Mouse (Mus musculus) intestine, embryonic 16.5 days (tissue): ENCODE measurements around the gene Casp6. TPM values are rescaled to one million over a fixed set of nuclear protein-coding genes. Genes with fewer than 3 reads are reported as not detected.

ENCODE experiments used
- ATAC-seq: fragments of 200-750 bp; cut with Nextera tagmentation; 2 replicates; pipeline ENCODE4 v1.8.0; 2017; ENCODE audit warnings: moderate TSS enrichment, moderate library complexity
- H3K27ac ChIP-seq: fragments of 300-500 bp; sonication (generic); 2 replicates; pipeline ENCODE4 v1.5.1; 2014; ENCODE audit warnings: mild to moderate bottlenecking, low read length
- H3K27me3 ChIP-seq: fragments of 300-500 bp; sonication (generic); replicated peaks from 2 replicates; pipeline ENCODE4 v1.6.1; 2014; ENCODE audit warnings: low read length, control low read depth, mixed read lengths; ENCODE audit not compliant: control insufficient read depth, insufficient read depth
- H3K36me3 ChIP-seq: fragments of 300-500 bp; sonication (generic); 2 replicates; pipeline ENCODE4 v1.6.1; 2014; ENCODE audit warnings: low read length, control low read depth; ENCODE audit not compliant: control insufficient read depth, insufficient read depth
- H3K4me1 ChIP-seq: fragments of 300-500 bp; sonication (generic); 2 replicates; pipeline ENCODE4 v1.6.1; 2014; ENCODE audit warnings: low read length, control low read depth, mixed read lengths; ENCODE audit not compliant: control insufficient read depth, insufficient read depth
- H3K4me2 ChIP-seq: fragments of 300-500 bp; sonication (generic); 2 replicates; pipeline ENCODE4 v1.6.1; 2014; ENCODE audit warnings: low read depth, low read length, control low read depth
- H3K4me3 ChIP-seq: fragments of 300-500 bp; sonication (generic); 2 replicates; pipeline ENCODE4 v1.5.1; 2014; ENCODE audit warnings: mild to moderate bottlenecking, low read length
- H3K9ac ChIP-seq: fragments of 300-500 bp; sonication (generic); 2 replicates; pipeline ENCODE4 v1.6.1; 2014; ENCODE audit warnings: low read depth, low read length
- H3K9me3 ChIP-seq: fragments of 300-500 bp; sonication (generic); 2 replicates; pipeline ENCODE4 v1.6.1; 2016; ENCODE audit warnings: low read length, control low read depth; ENCODE audit not compliant: control insufficient read depth
- WGBS: fragments of 180-500 bp; shearing (Covaris S2); extraction: QIAGEN DNeasy Blood & Tissue Kit; methylation state at CpG from one replicate; pipeline ENCODE4 v1.1.7; 2014; 5-methylcytosine and 5-hydroxymethylcytosine counted together
- polyA plus RNA-seq: library from polyadenylated mRNA; unstranded; fragments of >200 nt; fragmentation: Nextera tagmentation; extraction: Ambion mirVana; gene quantifications from 2 replicates; pipeline ENCODE4 v1.2.1, GENCODE M21; 2015

Casp6 gene
- polyA plus RNA-seq, 1 experiment from 2014 or later: 179 TPM

DNA sequence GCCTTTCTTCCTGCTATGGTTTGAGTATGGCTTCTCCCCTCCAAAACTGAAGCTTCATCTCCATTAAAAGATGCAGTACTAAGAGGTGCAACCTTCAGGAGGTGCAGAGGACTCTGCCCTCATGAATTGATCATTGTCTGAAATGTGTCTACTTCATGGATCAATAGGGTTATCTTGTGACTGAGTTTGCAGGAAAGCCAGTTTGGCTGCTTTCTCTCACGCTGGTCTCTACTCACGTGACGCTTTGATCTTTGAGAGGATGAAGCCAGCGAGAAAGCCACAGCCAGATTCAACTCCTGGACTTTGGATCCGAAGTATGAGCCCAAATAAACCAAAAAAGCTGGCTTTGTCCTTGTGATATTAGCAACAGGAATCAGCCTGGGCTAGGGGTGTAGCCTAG lies 14.8 kb upstream of the Casp6 start:
- H3K27ac ChIP-seq: peak overlapping the region; percentile 59; the same call in 1 of the 2 replicates
- H3K4me2 ChIP-seq: no peak overlapping the region
- ATAC-seq: peak; percentile 67

DNA sequence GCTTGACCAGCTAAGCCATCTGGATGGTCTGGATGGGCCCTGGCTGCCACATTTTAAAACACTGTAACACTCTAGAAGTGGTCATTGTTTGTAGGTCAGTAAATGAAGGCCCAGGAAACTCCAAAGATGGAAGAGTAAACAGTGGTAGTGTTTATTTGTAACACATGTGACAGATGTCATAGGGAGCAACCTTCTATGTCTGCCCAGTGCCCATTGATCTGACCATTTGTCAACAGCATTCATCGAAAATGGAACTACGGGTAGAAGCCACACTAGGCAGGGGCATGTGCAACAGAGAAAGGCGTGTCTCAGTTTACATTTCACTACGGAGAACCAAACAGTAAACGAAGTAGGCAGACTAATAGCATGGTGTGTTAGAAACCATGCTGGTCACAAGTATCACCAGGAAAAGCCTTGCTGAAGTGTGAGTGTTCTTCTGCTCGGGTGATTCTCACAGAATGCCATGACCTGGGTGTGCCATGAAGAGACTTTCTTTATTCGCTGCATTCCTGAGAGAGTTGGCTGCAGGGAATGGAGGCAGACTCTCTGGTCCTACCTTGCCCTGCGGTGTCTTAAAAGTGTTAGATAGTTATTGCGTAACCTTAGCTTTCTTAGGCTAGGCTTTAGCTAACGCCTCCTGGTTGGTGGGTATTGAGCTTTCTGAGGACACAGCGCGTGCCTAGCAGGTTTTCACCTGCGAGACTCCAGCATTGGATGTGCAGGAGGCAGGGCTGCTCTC lies 13.3 kb upstream of the Casp6 start:
- no peaks in the 10 kb centered on the region for H3K9me3 ChIP-seq
- no peaks in the 10 kb centered on the region for H3K36me3 ChIP-seq
- no peak overlapping the region for H3K9ac ChIP-seq
- peak overlapping the region; percentile 30 for H3K27ac ChIP-seq
- peaks cover 21% of the 10 kb centered on the region for H3K4me1 ChIP-seq
- H3K27me3 ChIP-seq: no peaks in the 10 kb centered on the region
- H3K4me3 ChIP-seq: no peak overlapping the region
- peak; percentile 72 for ATAC-seq
- WGBS: 57% methylated on average over 13 of the region's 13 CpGs
- no peak overlapping the region for H3K4me2 ChIP-seq

More for the DNA sequence above, 14.8 kb upstream of the Casp6 start:
- no peaks in the 10 kb centered on the region for H3K36me3 ChIP-seq
- no peak overlapping the region for H3K9ac ChIP-seq
- 63% methylated on average over 5 of the region's 5 CpGs for WGBS
- H3K4me3 ChIP-seq: no peak overlapping the region
- H3K27me3 ChIP-seq: no peaks in the 10 kb centered on the region
- H3K4me1 ChIP-seq: peaks cover 21% of the 10 kb centered on the region
- H3K9me3 ChIP-seq: no peaks in the 10 kb centered on the region

DNA sequence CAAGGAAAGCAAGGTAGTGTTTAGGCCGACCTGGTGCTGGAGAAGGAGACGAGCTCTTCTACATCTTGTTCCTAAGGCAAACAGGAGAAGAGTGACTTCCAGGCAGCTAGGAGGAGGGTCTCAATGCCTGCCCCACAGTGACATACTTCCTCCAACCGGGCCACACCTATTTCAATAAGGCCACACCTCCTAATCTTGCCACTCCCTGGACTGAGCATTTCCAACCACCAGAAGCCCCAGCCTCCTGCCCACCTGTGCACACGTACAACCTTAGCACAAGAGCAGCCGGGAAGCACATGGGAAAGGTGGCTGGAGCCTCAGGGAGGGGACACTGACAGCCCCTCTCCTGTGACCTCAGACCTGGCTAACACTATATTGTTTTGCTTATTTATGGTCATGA lies 9.2 kb upstream of the Casp6 start:
- no peak overlapping the region for H3K4me2 ChIP-seq
- H3K4me1 ChIP-seq: peaks cover 12% of the 10 kb centered on the region
- H3K9ac ChIP-seq: no peak overlapping the region
- 75% methylated on average over 5 of the region's 5 CpGs for WGBS
- ATAC-seq: no peak
- H3K4me3 ChIP-seq: no peak overlapping the region
- no peaks in the 10 kb centered on the region for H3K36me3 ChIP-seq
- no peak overlapping the region for H3K27ac ChIP-seq
- H3K9me3 ChIP-seq: no peaks in the 10 kb centered on the region
- H3K27me3 ChIP-seq: no peaks in the 10 kb centered on the region

DNA sequence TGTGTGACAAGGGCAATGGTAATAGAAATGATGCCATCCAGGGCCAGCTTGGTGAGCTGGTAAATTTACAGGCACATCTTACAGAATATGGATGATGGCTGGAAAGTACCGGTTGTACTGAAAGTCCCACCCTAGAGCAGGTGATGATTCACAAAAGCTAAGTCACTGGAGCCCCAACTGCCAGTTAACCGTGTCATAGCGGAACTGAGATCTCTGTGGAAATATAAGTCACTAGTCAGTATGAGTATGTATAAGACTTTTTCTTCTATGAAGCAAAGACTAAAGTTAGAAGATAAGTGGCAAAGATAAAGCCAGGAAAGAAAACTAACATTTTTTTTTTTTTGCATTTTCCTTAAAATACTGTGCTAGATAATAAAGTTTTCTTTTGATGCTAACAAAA lies 8.1 kb upstream of the Casp6 start:
- Histone ChIP-seq H3K4me3 (no peak overlapping the region), H3K4me2 (no peak overlapping the region), H3K9ac (no peak overlapping the region), H3K27ac (no peak overlapping the region), H3K4me1 (peaks cover 8% of the 10 kb centered on the region), H3K36me3 (no peaks in the 10 kb centered on the region), H3K9me3 (no peaks in the 10 kb centered on the region), H3K27me3 (no peaks in the 10 kb centered on the region)
- ATAC-seq: no peak
- WGBS: 90% methylated on average over 3 of the region's 3 CpGs

DNA sequence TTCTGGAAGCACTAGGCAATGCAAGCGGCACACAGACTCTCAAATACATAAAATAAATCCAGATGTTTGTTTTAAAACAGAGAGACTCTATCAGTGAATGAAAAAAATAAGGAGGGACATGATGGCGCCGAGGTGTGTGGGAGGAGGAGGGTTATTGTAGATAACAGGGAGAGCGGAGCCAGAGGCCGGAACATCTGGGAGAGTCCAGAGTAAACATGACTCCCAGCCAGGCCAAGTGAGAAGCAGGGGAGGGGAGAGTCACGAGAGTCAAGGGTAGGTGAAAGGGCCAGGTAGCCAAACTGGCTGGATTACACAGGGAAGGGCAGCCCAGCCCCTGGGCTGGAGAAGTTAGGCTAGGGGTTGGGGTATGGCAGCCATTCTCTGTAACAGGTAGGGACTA lies 4.6 kb upstream of the Casp6 start:
- no peak overlapping the region for H3K4me3 ChIP-seq
- no peaks in the 10 kb centered on the region for H3K9me3 ChIP-seq
- 34% methylated on average over 6 of the region's 6 CpGs for WGBS
- H3K27ac ChIP-seq: no peak overlapping the region
- ATAC-seq: no peak
- no peaks in the 10 kb centered on the region for H3K36me3 ChIP-seq
- no peak overlapping the region for H3K9ac ChIP-seq
- no peaks in the 10 kb centered on the region for H3K27me3 ChIP-seq
- peaks cover 9% of the 10 kb centered on the region; the same call in 1 of the 2 replicates for H3K4me1 ChIP-seq
- no peak overlapping the region for H3K4me2 ChIP-seq

DNA sequence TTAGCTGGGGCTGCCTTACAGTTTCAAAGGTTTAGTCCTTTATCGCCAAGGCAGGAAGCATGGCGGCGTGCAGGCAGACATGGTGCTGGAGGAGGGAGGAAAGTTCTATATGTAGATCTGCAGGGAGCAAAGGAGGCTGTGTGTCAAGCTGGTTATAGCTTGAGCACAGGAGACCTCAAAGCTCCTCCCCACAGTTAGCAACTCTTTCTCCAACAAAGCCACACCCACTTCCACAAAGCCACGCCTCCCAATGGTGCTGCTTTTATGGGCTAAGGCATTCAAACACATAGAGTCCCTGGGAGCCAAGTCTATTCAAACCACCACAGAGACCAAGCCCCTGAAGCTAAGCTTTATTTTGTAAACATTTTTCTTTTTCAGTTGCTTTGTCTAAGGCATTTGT lies 2.3 kb upstream of the Casp6 start:
- Histone ChIP-seq H3K4me1 (peaks cover 23% of the 10 kb centered on the region), H3K9me3 (no peaks in the 10 kb centered on the region), H3K27ac (no peak overlapping the region), H3K4me3 (no peak overlapping the region), H3K36me3 (no peaks in the 10 kb centered on the region), H3K27me3 (no peaks in the 10 kb centered on the region), H3K4me2 (no peak overlapping the region), H3K9ac (no peak overlapping the region)
- ATAC-seq: no peak
- WGBS: 50% methylated on average over 4 of the region's 4 CpGs

DNA sequence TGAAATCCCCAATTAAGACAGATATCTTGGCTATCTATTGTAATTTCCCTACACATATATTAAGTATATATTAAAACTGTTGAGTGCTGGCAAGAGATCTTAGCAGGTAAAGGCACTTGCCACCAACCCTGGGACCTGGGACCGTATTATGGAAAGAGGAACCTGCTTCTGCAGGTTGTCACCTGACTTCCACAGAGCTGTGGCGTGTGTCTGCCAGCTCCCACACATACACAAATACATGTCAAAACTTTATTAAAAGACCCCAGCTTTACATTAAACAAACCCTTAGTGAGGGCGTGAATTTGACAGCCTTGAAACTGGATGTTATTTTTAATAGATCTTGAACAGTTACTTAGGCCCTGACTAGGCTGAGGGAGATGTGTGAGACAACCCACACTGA lies 2.1 kb downstream of the Casp6 start:
- H3K4me3 ChIP-seq: peak overlapping the region; percentile 76; the same call in 1 of the 2 replicates
- H3K9me3 ChIP-seq: no peaks in the 10 kb centered on the region
- H3K4me2 ChIP-seq: peak overlapping the region; percentile 65
- no peaks in the 10 kb centered on the region for H3K36me3 ChIP-seq
- peaks cover 30% of the 10 kb centered on the region for H3K4me1 ChIP-seq
- WGBS: 85% methylated on average over 3 of the region's 3 CpGs
- no peaks in the 10 kb centered on the region for H3K27me3 ChIP-seq
- H3K9ac ChIP-seq: peak overlapping the region; percentile 38; the same call in 1 of the 2 replicates
- ATAC-seq: no peak
- no peak overlapping the region; the same call in 1 of the 2 replicates for H3K27ac ChIP-seq

DNA sequence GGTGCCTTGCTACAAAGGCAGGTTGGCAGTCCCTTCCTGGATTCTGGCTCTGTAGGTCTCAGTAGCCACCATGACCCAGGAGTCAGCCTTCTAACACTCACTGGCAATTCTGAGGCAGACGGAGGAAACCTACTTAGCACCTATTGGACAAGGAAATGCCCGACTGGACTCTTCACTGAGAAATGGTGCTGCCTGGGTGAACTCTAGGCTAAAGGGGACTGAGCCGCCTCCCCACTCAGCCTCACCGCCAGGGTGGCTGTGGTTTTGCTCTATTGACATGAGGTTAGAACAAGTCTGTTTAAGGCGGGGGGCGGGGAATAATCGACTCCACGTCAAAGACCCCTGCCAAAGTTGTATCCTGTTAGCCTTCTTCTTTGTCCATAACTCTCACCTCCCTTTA lies 2.6 kb downstream of the Casp6 start:
- no peaks in the 10 kb centered on the region for H3K36me3 ChIP-seq
- H3K4me1 ChIP-seq: peaks cover 30% of the 10 kb centered on the region
- H3K9ac ChIP-seq: peak overlapping the region; percentile 38; the same call in 1 of the 2 replicates
- H3K9me3 ChIP-seq: no peaks in the 10 kb centered on the region
- ATAC-seq: no peak
- 79% methylated on average over 8 of the region's 8 CpGs for WGBS
- 0 out of 2 replicates have a peak overlapping the region, but pooled peaks have one; percentile 1 for H3K4me3 ChIP-seq
- peak overlapping the region; percentile 38; the same call in 1 of the 2 replicates for H3K4me2 ChIP-seq
- no peaks in the 10 kb centered on the region for H3K27me3 ChIP-seq
- H3K27ac ChIP-seq: no peak overlapping the region

DNA sequence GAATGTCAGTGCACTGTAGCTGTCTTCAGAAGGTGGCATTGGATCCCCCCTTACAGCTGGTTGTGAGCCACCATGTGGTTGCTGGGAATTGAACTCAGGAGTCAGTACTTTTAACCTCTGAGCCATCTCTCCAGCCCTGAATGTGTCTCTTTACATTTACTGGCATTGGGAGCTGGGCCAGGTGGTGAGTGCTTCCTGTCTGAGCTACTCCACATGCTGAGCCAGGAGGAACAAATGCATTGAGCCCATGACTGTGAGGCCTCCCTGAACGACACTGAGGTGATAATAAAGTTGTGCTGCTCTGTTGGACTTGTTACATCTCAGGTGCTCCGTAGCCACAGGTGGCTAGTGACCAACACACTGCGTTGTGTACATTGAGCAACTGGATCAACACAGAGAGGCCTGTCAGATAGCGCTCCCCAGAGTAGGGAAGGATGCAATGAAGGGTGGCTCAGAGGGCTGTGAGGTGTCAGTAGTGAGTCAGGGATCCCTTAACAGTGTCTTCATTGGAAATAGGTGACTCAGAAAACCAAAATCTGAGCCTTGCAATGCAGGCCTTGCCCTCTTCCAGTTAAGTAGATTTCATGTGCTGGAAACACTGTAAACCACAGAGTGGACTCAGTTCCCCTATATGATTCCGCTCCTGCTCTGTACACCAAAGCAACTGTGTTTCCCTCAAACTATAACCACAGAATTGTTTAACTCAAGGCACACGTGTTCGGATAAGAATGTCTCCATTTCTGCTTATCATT lies 3.3 kb downstream of the Casp6 start:
- H3K4me3 ChIP-seq: no peak overlapping the region
- 79% methylated on average over 7 of the region's 7 CpGs for WGBS

More for the DNA sequence above, 3.3 kb downstream of the Casp6 start:
- Histone ChIP-seq H3K9ac (no peak overlapping the region), H3K4me1 (peaks cover 30% of the 10 kb centered on the region), H3K27ac (no peak overlapping the region), H3K4me2 (no peak overlapping the region), H3K27me3 (no peaks in the 10 kb centered on the region), H3K36me3 (0 out of 2 replicates have a peak, but pooled peaks cover 2% of the 10 kb centered on the region), H3K9me3 (no peaks in the 10 kb centered on the region)
- ATAC-seq: no peak
